Mouse (Mus musculus) hindbrain, embryonic 14.5 days (tissue): ENCODE measurements at regions not wholly inside any gene's neighbourhood (a gene's known extent, or its start where the extent isn't known, plus 50 kb on each side); places are given as distances from the start of the nearest gene placed in this dataset.

Experiments used
- ATAC-seq: fragments of 200-750 bp; cut with Nextera tagmentation; 2 replicates; pipeline ENCODE4 v1.8.0; 2017; ENCODE audit warnings: moderate number of reproducible peaks, mild to moderate bottlenecking, moderate TSS enrichment, moderate library complexity; ENCODE audit not compliant: low FRiP score
- DNase-seq: peaks from one replicate; pipeline ENCODE4 v3.0.0-alpha.2; 2015; ENCODE audit warnings: low spot score
- H3K27ac ChIP-seq: fragments of 300-500 bp; sonication (generic); 2 replicates; pipeline ENCODE4 v1.5.1; 2014; ENCODE audit warnings: mild to moderate bottlenecking, moderate library complexity
- H3K27me3 ChIP-seq: fragments of 300-500 bp; sonication (generic); 2 replicates; pipeline ENCODE4 v1.6.1; 2014; ENCODE audit warnings: mild to moderate bottlenecking, low read length, mixed read lengths; ENCODE audit not compliant: control insufficient read depth, insufficient read depth
- H3K36me3 ChIP-seq: fragments of 300-500 bp; sonication (generic); replicated peaks from 2 replicates; pipeline ENCODE4 v1.6.1; 2014; ENCODE audit not compliant: control insufficient read depth, insufficient read depth
- H3K4me1 ChIP-seq: fragments of 300-500 bp; sonication (generic); replicated peaks from 2 replicates; pipeline ENCODE4 v1.6.1; 2014; ENCODE audit warnings: antibody characterized with exemption, low read length, mixed read lengths; ENCODE audit not compliant: control insufficient read depth, insufficient read depth
- H3K4me2 ChIP-seq: fragments of 300-500 bp; sonication (generic); replicated peaks from 2 replicates; pipeline ENCODE4 v1.6.1; 2014; ENCODE audit warnings: mild to moderate bottlenecking, moderate library complexity
- H3K4me3 ChIP-seq: fragments of 300-500 bp; sonication (generic); replicated peaks from 2 replicates; pipeline ENCODE4 v1.5.1; 2014; ENCODE audit warnings: mild to moderate bottlenecking, low read length
- H3K9ac ChIP-seq: fragments of 300-500 bp; sonication (generic); 2 replicates; pipeline ENCODE4 v1.6.1; 2014
- H3K9me3 ChIP-seq: fragments of 300-500 bp; sonication (generic); 2 replicates; pipeline ENCODE4 v1.6.1; 2016; ENCODE audit warnings: low read length; ENCODE audit not compliant: control insufficient read depth
- WGBS: fragments of 180-500 bp; shearing (Covaris S2); extraction: QIAGEN DNeasy Blood & Tissue Kit; methylation state at CpG from one replicate; pipeline ENCODE4 v1.1.7; 2014; 5-methylcytosine and 5-hydroxymethylcytosine counted together

DNA sequence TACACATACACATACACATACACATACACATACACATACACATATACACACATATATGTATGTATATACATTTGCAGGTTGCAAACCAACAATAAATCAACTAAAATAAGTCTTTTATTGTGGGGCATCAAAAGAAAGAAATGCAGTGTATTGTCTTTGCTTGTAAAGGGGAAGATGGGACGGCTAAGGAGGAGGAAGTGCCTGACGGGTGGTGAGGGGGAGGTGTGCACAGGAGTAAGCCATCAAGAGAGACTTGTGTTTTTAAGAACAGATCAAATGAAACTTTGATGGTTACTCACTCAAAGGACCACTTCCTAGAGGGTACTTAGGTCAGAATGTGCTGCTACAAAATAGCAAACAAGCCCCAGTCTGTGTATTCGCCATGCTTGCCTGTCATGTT, 164.2 kb downstream of the Dhx15 start:
- WGBS: 76% methylated on average over 3 of the region's 3 CpGs
- H3K36me3 ChIP-seq: no peaks in the 10 kb centered on the region
- no peaks in the 10 kb centered on the region for H3K9me3 ChIP-seq
- H3K9ac ChIP-seq: no peak overlapping the region
- H3K4me2 ChIP-seq: no peak overlapping the region
- ATAC-seq: no peak
- H3K27me3 ChIP-seq: no peaks in the 10 kb centered on the region
- H3K4me1 ChIP-seq: no peaks in the 10 kb centered on the region
- H3K27ac ChIP-seq: no peak overlapping the region
- no peak overlapping the region for H3K4me3 ChIP-seq
- no peak for DNase-seq

DNA sequence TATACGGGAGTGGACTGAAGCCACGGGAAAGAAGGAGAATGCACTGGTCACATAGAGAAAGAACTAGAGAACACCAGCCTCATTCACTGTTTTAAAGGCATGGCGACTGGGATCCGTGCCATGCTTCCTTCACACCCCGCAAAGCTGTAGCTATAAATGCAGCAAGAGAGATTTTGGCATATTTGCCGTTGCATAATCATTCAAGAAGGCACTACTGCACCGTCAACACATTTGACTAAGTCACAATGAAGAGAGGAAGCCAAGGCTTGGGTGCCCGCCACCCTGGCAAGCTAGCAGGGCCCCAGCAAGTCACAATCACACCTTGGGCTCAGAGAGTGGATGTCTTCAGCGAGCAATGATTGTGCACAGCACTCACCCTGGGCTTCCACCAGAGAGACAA, 167.1 kb downstream of the Dhx15 start:
- Histone ChIP-seq H3K9ac (no peak overlapping the region), H3K27me3 (no peaks in the 10 kb centered on the region), H3K4me2 (no peak overlapping the region), H3K27ac (no peak overlapping the region), H3K4me3 (no peak overlapping the region), H3K4me1 (no peaks in the 10 kb centered on the region), H3K9me3 (no peaks in the 10 kb centered on the region), H3K36me3 (no peaks in the 10 kb centered on the region)
- 71% methylated on average over 9 of the region's 9 CpGs for WGBS
- ATAC-seq (peak; percentile 27; the same call in 1 of the 2 replicates), DNase-seq (no peak)

DNA sequence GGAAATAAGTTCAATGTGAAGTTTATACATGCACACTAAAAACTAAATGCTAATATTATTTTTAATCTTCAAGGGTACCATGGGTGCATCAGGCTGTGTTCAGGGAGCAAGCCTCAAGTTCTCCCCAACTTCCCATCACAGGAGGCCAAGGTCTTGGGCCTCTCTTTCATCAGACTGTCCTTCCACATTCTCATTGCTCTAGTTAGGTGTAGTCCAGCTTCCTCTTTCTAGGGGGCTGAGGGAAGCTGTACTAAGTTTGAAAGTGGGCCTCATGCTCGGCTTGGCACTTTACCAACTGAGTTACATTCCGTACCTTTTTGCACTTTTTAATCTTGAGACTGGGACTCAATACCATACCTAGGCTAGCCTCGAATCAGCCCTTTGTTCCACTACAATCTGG, 173.3 kb downstream of the Dhx15 start:
- Histone ChIP-seq H3K4me1 (no peaks in the 10 kb centered on the region; the same call in 1 of the 2 replicates), H3K27me3 (no peaks in the 10 kb centered on the region), H3K4me2 (no peak overlapping the region), H3K4me3 (no peak overlapping the region), H3K9ac (no peak overlapping the region), H3K9me3 (no peaks in the 10 kb centered on the region), H3K27ac (no peak overlapping the region), H3K36me3 (no peaks in the 10 kb centered on the region)
- DNase-seq (no peak), ATAC-seq (no peak)
- WGBS: 73% methylated on average over 3 of the region's 3 CpGs

DNA sequence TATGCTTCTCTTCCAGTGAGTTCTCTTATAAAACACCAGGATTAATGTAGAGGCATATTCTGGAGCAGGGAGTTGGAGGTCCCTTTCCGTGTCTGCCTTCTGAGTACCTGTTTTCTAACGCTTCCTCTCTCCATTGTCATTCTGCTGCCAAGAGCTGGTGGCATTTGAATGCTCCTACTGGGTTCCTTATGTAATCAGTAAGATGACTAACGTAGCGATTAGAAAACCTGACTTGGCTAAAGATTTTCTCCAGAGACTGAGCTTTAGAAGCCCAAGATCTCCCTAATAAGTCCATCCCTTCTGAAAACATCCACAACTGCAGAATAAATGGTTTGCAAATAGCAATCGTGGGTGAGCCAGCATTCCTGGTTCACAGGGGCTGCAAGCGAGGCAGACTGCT, 174.5 kb downstream of the Dhx15 start:
- WGBS: 33% methylated on average over 6 of the region's 6 CpGs
- no peak for ATAC-seq
- Histone ChIP-seq H3K27me3 (no peaks in the 10 kb centered on the region), H3K9me3 (no peaks in the 10 kb centered on the region), H3K4me1 (no peaks in the 10 kb centered on the region; the same call in 1 of the 2 replicates), H3K9ac (no peak overlapping the region), H3K4me2 (no peak overlapping the region), H3K36me3 (no peaks in the 10 kb centered on the region), H3K27ac (no peak overlapping the region), H3K4me3 (no peak overlapping the region)
- DNase-seq: no peak

DNA sequence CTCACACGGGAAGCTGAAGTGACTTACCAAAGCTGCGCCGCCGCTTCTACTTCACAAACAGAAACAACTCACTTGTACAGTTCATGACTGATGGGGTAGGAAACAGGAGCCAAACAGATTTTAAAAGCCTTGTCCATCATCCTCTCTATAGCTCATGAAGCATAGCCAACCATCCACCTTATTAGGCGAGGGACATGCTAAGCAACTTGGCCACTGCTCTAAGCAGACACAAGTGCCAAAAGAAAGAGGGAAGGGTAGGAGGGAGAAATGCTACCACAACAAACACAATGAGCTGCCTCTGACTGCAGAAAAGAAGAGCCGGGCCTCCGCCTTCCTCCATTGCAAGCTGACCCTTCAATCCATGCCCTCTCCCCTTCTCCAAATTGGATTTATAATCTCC, 179.9 kb downstream of the Dhx15 start:
- Histone ChIP-seq H3K9me3 (no peaks in the 10 kb centered on the region), H3K27ac (no peak overlapping the region), H3K36me3 (no peaks in the 10 kb centered on the region), H3K27me3 (no peaks in the 10 kb centered on the region), H3K4me1 (no peaks in the 10 kb centered on the region; the same call in 1 of the 2 replicates), H3K4me2 (no peak overlapping the region), H3K4me3 (no peak overlapping the region), H3K9ac (no peak overlapping the region)
- WGBS: 89% methylated on average over 7 of the region's 7 CpGs
- ATAC-seq (peak; percentile 51; the same call in 1 of the 2 replicates), DNase-seq (no peak)

GRCm38 (mm10) chr5:52008942-52009341, 181.4 kb downstream of the Dhx15 start:
- Histone ChIP-seq H3K4me3 (no peak overlapping the region), H3K9me3 (no peaks in the 10 kb centered on the region), H3K4me1 (no peaks in the 10 kb centered on the region), H3K27me3 (no peaks in the 10 kb centered on the region), H3K9ac (no peak overlapping the region), H3K4me2 (no peak overlapping the region), H3K36me3 (no peaks in the 10 kb centered on the region), H3K27ac (no peak overlapping the region)
- whole genome bisulfite sequencing: 89% methylated on average over 3 of the region's 3 CpGs
- no peak for ATAC-seq
- DNase-seq: no peak

GRCm38 (mm10) chr5:52006843-52007242, 183.5 kb downstream of the Dhx15 start:
- Histone ChIP-seq H3K9ac (no peak overlapping the region), H3K36me3 (no peaks in the 10 kb centered on the region), H3K4me1 (no peaks in the 10 kb centered on the region), H3K27ac (no peak overlapping the region), H3K4me2 (no peak overlapping the region), H3K9me3 (no peaks in the 10 kb centered on the region), H3K27me3 (no peaks in the 10 kb centered on the region), H3K4me3 (no peak overlapping the region)
- ATAC-seq (no peak), DNase-seq (no peak)
- 84% methylated on average over 3 of the region's 3 CpGs for WGBS

- peaks cover 17% of the 10 kb centered on the region for H3K4me1 ChIP-seq
- no peaks in the 10 kb centered on the region for H3K9me3 ChIP-seq
- H3K4me2 ChIP-seq: peak overlapping the region; percentile 35
- no peaks in the 10 kb centered on the region for H3K27me3 ChIP-seq
- 0 out of 2 replicates have a peak overlapping the region, but pooled peaks have one; percentile 1 for H3K4me3 ChIP-seq
- no peak for ATAC-seq
- DNase-seq: no peak
- WGBS: 7% methylated on average over 10 of the region's 10 CpGs
- peak overlapping the region; percentile 31; the same call in 1 of the 2 replicates for H3K9ac ChIP-seq
- H3K27ac ChIP-seq: 0 out of 2 replicates have a peak overlapping the region, but pooled peaks have one; percentile 9
- H3K36me3 ChIP-seq: no peaks in the 10 kb centered on the region
These were observed 199.3 kb downstream of the Dhx15 start for GRCm38 (mm10) chr5:51990847-51991610.

- no peak overlapping the region for H3K4me3 ChIP-seq
- H3K4me2 ChIP-seq: no peak overlapping the region
- ATAC-seq: no peak
- H3K9ac ChIP-seq: no peak overlapping the region
- H3K36me3 ChIP-seq: no peaks in the 10 kb centered on the region
- no peaks in the 10 kb centered on the region for H3K27me3 ChIP-seq
- DNase-seq: no peak
- H3K27ac ChIP-seq: no peak overlapping the region
- H3K9me3 ChIP-seq: no peaks in the 10 kb centered on the region
- 16% methylated on average over 4 of the region's 4 CpGs for WGBS
- H3K4me1 ChIP-seq: peaks cover 17% of the 10 kb centered on the region
These were observed 200.9 kb downstream of the Dhx15 start for GRCm38 (mm10) chr5:51989396-51989795.
